Mouse (Mus musculus) megakaryocyte, adult 5-6 weeks (primary cell): ENCODE results near the gene Nphp3. TPM values are rescaled to one million over a fixed set of nuclear protein-coding genes. Genes with fewer than 3 reads are reported as not detected.

Experiments used
- ATAC-seq: 2 replicates; pipeline ENCODE4 v1.8.0; 2016; ENCODE audit warnings: mild to moderate bottlenecking, inconsistent platforms; ENCODE audit not compliant: poor library complexity, severe bottlenecking
- total RNA-seq, 2 experiments: library from RNA; stranded (forward) in 1 of 2; stranded (reverse) in 1 of 2; fragments of 153-499, 151-499 nt in 1 of 2; fragments of 221-1000, 200-1000 nt in 1 of 2; gene quantifications; 2 replicates each; pipeline versions ENCODE4 v1.2.3 to v1.2.4; 2015 to 2017

The Nphp3 gene
- total RNA-seq, 2 experiments from 2014 or later: 1.2 to 2.4 TPM

- ATAC-seq: peak; percentile 85
Measured at GRCm38 (mm10) chr9:104063244-104063961, 61.1 kb downstream of the Nphp3 start, which contains the start of gene Acad11. Gene Acad11 (plus strand): TSS chr9:104063377.

GRCm38 (mm10) chr9:104064571-104064970 is 62.2 kb downstream of the Nphp3 start:
- ATAC-seq: no peak

- no peak for ATAC-seq
Measured at GRCm38 (mm10) chr9:104070241-104070640, 67.9 kb downstream of the Nphp3 start.

DNA sequence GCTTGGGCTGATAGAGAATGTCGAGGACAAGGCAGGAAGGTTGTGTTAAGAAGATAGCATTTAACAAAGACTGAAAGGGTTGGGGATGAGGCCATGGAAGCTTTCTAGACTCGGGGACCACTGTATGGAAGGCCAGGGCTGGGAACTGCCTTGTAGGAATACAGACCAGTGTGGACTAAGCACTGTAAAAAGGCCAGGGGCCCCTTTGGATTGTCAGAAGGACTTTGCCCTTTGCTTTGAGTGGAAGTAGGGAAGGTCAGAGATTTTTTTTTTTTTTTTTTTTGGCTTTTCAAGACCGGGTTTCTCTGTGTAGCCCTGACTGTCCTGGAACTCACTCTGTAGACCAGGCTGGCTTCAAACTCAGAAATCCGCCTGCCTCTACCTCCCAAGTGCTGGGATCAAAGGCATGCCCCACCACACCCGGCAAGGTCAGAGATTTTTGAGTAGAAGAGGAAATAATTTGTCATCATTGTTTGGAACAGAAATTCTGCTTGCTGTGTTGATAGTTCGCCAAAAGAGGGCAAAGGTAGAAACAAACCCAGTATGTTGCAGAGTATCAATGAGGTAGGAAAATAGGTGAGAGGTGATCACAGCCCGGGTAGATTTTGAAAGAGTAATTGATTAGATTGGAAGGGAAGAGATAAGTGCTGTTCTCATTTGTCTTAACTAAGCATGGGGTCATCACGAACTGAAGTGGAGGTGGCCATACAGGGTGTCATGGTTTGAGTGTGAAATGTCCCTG is 68.7 kb downstream of the Nphp3 start:
- ATAC-seq: no peak

- ATAC-seq: no peak
Measured at GRCm38 (mm10) chr9:104075808-104076207, 73.5 kb downstream of the Nphp3 start.

DNA sequence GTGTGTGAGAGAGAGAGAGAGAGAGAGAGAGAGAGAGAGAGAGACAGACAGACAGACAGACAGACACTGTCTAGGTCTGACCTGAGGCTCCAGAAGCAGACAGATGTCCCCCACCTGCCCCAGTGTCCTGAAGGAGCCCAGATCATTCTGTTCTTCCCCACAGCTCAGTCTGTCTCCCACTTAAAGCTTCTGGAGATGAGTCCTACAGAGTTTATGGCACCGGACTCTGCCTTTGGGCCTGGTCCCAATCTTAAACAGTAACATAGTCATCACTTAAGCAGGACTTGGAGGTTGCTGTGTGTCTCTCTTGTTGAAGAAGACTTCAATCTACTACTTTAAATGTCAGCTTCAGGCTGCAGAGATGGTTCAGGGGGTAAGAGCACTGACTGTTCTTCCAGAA is 76.4 kb downstream of the Nphp3 start:
- no peak for ATAC-seq

DNA sequence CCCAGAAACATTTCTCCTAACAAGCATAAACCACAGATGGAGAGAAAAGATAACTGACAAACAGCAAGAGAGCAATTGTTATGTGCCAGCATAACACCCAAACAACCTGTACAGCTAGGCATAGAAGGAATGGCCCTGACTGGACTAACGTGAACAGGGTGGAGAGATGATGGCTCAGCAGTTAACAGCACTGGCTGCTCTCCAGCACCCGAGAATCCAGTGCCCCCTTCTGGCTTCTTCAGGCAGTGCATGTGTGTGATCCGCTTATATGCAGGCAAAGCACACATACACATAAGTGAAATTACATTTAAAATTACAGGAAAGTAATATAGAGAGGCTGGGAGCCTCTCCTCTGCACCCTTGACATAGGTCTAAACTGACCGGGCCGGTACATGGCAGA is 77.0 kb downstream of the Nphp3 start:
- peak; percentile 91 for ATAC-seq

GRCm38 (mm10) chr9:104080038-104080437 is 77.7 kb downstream of the Nphp3 start:
- no peak for ATAC-seq

- no peak for ATAC-seq
Measured at GRCm38 (mm10) chr9:104085730-104086429, 83.5 kb downstream of the Nphp3 start.

DNA sequence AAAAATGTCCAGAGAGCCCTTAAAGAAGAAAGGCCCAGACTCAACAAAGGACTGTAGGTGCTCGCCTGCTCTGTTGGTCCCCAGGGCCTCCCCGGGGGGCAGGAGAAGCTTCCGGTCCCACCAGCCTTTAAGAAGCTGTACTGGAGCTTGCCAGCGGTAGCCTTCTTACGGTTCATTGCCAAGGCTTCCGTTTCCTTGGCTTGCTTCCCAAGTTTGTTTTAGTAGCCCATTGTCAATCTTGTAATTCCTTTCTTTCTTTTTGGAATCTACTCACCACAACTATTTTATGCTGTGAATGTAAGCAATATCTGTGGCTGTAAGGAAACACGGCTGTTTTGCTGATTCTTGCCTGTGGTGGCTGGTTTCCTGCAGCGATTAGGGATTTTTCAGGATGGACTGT is 86.2 kb downstream of the Nphp3 start:
- no peak for ATAC-seq

DNA sequence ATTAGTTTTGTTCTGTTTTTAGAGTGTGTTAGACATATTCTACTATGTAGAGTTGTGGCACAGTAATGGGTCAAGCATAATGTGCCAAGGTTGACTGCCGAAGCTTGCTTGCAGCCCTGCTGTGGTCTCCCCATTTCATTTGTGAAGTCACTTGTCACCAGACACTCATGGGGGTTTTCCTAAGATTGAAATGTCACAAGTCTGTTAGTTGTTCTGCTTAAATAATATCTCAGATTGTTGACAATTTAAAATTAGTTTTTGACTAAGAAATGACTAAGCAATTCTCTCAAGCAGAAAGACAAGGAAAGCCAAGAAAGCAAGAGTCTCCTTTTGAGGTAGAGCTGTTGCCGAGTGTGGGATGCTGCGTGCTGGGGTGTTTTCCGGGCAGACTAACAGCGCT is 90.6 kb downstream of the Nphp3 start:
- ATAC-seq: no peak

Other genes starting within 250 kb of the Nphp3 start
- gene Tmem108, start 240.7 kb upstream of the Nphp3 start, total RNA-seq (2015): 0.54 and 0.66 TPM in 2 replicates
- gene Tmem108, start 240.7 kb upstream of the Nphp3 start, total RNA-seq (2017): 0.20 TPM in 1 of 2 replicates, not detected in the other
- gene Gm28305, start 38.1 kb downstream of the Nphp3 start, total RNA-seq (2015): not detected in 2 replicates
- gene Gm28305, start 38.1 kb downstream of the Nphp3 start, total RNA-seq (2017): not detected in 2 replicates
- gene Uba5, start 60.6 kb downstream of the Nphp3 start, total RNA-seq (2015): 31.1 and 32.5 TPM in 2 replicates
- gene Uba5, start 60.6 kb downstream of the Nphp3 start, total RNA-seq (2017): 28.3 and 28.9 TPM in 2 replicates
- gene Acad11, start 60.8 kb downstream of the Nphp3 start, total RNA-seq (2015): 13.2 and 15.0 TPM in 2 replicates
- 9.4 and 13.1 TPM in 2 replicates for gene Acad11, start 60.8 kb downstream of the Nphp3 start, total RNA-seq (2017)
- gene Ackr4, start 124.4 kb downstream of the Nphp3 start, total RNA-seq (2015): 0.11 TPM in 1 of 2 replicates, not detected in the other
- gene Ackr4, start 124.4 kb downstream of the Nphp3 start, total RNA-seq (2017): 0.11 and 0.69 TPM in 2 replicates